Mouse (Mus musculus) heart, adult 2 months (tissue): Measurements from ENCODE around the gene Gm21767. TPM values are rescaled to one million over a fixed set of nuclear protein-coding genes. Genes with fewer than 3 reads are reported as not detected.
"Not testable (repeated sequence)": the region's sequence is repeated elsewhere in the genome, so short reads cannot be mapped to it uniquely, and the experiment has no call there.

Source experiments
- DNase-seq, 2 experiments: peaks; one replicate each; pipeline ENCODE4 v3.0.0; 2021
- H3K27ac ChIP-seq: fragments of 200-600 bp; 2 replicates; pipeline ENCODE4 v1.8.1; 2022
- H3K27me3 ChIP-seq: fragments of 200-500 bp; 2 replicates; pipeline ENCODE4 v1.6.1; 2012; ENCODE audit warnings: mild to moderate bottlenecking, low read length, inconsistent platforms, mixed read lengths; ENCODE audit not compliant: control insufficient read depth, insufficient read depth
- H3K36me3 ChIP-seq: fragments of 200-500 bp; 2 replicates; pipeline ENCODE4 v1.6.1; 2012; ENCODE audit warnings: low read length, inconsistent platforms; ENCODE audit not compliant: control insufficient read depth, insufficient read depth
- H3K4me1 ChIP-seq: fragments of 200-500 bp; 2 replicates; pipeline ENCODE4 v1.6.1; 2011; ENCODE audit warnings: low read length; ENCODE audit not compliant: control insufficient read depth, insufficient read depth
- H3K4me3 ChIP-seq: fragments of 200-600 bp; 2 replicates; pipeline ENCODE4 v1.8.1; 2022
- H3K79me2 ChIP-seq: fragments of 200-500 bp; replicated peaks from 2 replicates; pipeline ENCODE4 v1.6.1; 2012; ENCODE audit warnings: mild to moderate bottlenecking, inconsistent platforms, low read length, moderate library complexity, mixed read lengths; ENCODE audit not compliant: control insufficient read depth, insufficient read depth
- H3K9ac ChIP-seq: fragments of 200-500 bp; 2 replicates; pipeline ENCODE4 v1.6.1; 2012; ENCODE audit warnings: low read depth, mild to moderate bottlenecking, control low read depth, inconsistent platforms, low read length, mixed read lengths
- WGBS: fragments of 180-500 bp; shearing (Covaris S2); methylation state at CpG from one replicate; pipeline ENCODE4 v1.1.7; 2018; 5-methylcytosine and 5-hydroxymethylcytosine counted together
- intact Hi-C: fragments of 180-260 bp; cut with DNase I; formaldehyde crosslinking; loops from one replicate; pipeline ENCODE4 v1.15.1; 2025
- long read RNA-seq: library from polyadenylated mRNA; stranded (forward); transcript quantifications from one replicate; pipeline ENCODE4 v2.0.0, GENCODE M21; 2021
- polyA plus RNA-seq: library from polyadenylated mRNA; depleted of rRNA; stranded (reverse); fragments of >200 nt; gene quantifications from 2 replicates; pipeline ENCODE4 v1.2.3, GENCODE M21; 2012; rRNA removed
- total RNA-seq, 2 experiments: library from RNA; stranded (reverse); gene quantifications; 2 replicates each; pipeline ENCODE4 v1.2.3; 2021

The Gm21767 gene
- total RNA-seq (not detected), polyA plus RNA-seq (not detected in 2 replicates)
- long read RNA-seq = 0 reads

DNA sequence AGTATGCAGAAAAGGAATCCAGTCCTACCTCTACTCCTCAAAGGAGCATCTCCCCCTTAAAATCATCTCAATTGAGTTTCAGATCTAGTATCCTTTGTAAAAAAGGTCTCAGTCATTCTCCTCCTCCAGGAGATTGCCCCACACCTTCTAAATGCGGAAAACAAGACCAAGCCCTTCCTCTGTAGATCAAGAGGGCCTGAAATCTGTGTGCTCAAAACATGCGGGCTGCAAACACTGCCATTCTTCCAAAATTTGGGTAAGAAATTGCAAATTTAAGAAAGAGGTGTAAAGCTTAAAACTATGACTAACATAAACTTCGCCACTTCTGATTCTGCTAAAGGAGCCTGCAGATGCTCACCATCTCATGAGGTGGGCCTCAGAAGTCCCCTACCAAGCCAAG lies at the start of gene Gm21767:
Gene Gm21767, plus strand, starts transcription at position 301 of the 400 bp plus-strand sequence.
- H3K4me1 ChIP-seq, intact Hi-C loops, H3K9ac ChIP-seq, H3K27ac ChIP-seq, H3K4me3 ChIP-seq, DNase-seq, H3K36me3 ChIP-seq, H3K79me2 ChIP-seq, H3K27me3 ChIP-seq: not testable (repeated sequence)
- WGBS = no CpG with 5 or more reads among the region's 3 CpGs
